Mouse (Mus musculus) olfactory bulb, adult 2 months (tissue): ENCODE measurements around the gene Pnp2.

Experiments used
- CTCF ChIP-seq: fragments of 200-500 bp; IDR thresholded peaks from 2 replicates; pipeline ENCODE4 v1.5.1; 2012; ENCODE audit warnings: low read depth, mild to moderate bottlenecking, low read length, moderate library complexity; ENCODE audit not compliant: insufficient read depth
- POLR2A ChIP-seq: fragments of 200-500 bp; IDR thresholded peaks from 2 replicates; pipeline ENCODE4 v1.6.1; 2012; ENCODE audit warnings: mild to moderate bottlenecking, low read depth, low read length, moderate library complexity; ENCODE audit not compliant: insufficient read depth

- TF ChIP-seq POLR2A (no peak), CTCF (no peak)
Observed at GRCm38 (mm10) chr14:50931493-50932020, 24.2 kb upstream of the Pnp2 start.
